Mouse (Mus musculus) liver, adult 2 months (tissue): ENCODE measurements around the gene Gm47985.

Experiments used
- CTCF ChIP-seq: fragments of 200-500 bp; IDR thresholded peaks from 2 replicates; pipeline ENCODE4 v1.5.1; 2011; ENCODE audit warnings: low read depth, low read length, control low read depth
- POLR2A ChIP-seq: fragments of 200-500 bp; IDR thresholded peaks from 2 replicates; pipeline ENCODE4 v1.6.1; 2011; ENCODE audit warnings: low read length, control low read depth; ENCODE audit not compliant: insufficient read depth; ENCODE audit errors: extremely low read depth

DNA sequence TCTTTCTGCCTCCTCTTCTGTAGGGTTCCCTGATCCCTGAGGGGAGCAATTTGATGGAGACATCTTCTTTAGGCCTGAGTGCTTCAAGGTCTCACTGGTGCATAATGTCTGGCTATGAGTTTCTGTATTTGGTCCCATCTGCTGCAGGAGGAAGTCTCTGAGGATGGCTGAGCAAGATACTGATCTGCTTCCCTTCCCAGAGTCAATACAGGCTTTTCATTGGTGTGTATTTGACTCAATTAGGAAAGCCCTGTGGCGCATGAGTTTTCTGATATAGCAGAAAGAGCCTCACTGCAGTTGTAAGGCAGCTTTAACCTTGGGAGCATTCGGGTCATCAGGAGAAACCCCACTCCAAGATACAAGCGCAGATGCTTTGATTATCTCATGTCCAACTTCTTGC lies 26.2 kb upstream of the Gm47985 start:
- TF ChIP-seq POLR2A (no peak), CTCF (no peak)
